Mouse (Mus musculus): ENCODE data around the gene Gucy2c.

GRCm38 (mm10) chr6:136735766-136736165, 45.8 kb downstream of the Gucy2c start:
- no peak for TF ChIP-seq CTCF (conservative IDR thresholded peaks at IDR 0.05; ENCODE audit: low read length)
- no peak for TF ChIP-seq NANOG (IDR thresholded peaks at IDR 0.05; ENCODE audit: borderline replicate concordance, low read length)
